Mouse (Mus musculus) ES-CJ7 (cell line): ENCODE measurements at regions not wholly inside any gene's neighbourhood (a gene's known extent, or its start where the extent isn't known, plus 50 kb on each side); places are given as distances from the start of the nearest gene placed in this dataset.
A peak's percentile ranks its signal among the peaks of the same experiment; 100 is the strongest.

Experiments used
- DNase-seq: peaks from one replicate; pipeline ENCODE4 v3.0.0; 2011; ENCODE audit warnings: low read depth, low spot score

GRCm38 (mm10) chr2:70914372-70914771 lies 88.8 kb upstream of the Tlk1 start:
- DNase-seq = no peak

- DNase-seq = no peak
These were observed 83.9 kb upstream of the Tlk1 start for GRCm38 (mm10) chr2:70909401-70909800.

GRCm38 (mm10) chr2:70908579-70908978 lies 83.1 kb upstream of the Tlk1 start:
- DNase-seq = peak; percentile 23

GRCm38 (mm10) chr2:70906216-70906615 lies 80.7 kb upstream of the Tlk1 start:
- DNase-seq = no peak

GRCm38 (mm10) chr2:70904429-70904828 lies 78.9 kb upstream of the Tlk1 start:
- no peak for DNase-seq

GRCm38 (mm10) chr2:70902196-70902595 lies 76.7 kb upstream of the Tlk1 start:
- no peak for DNase-seq

GRCm38 (mm10) chr2:70901479-70901878 lies 76.0 kb upstream of the Tlk1 start:
- no peak for DNase-seq

- no peak for DNase-seq
These were observed 73.5 kb upstream of the Tlk1 start for GRCm38 (mm10) chr2:70899056-70899455.

GRCm38 (mm10) chr2:70898396-70898795 lies 72.9 kb upstream of the Tlk1 start:
- DNase-seq = no peak

- no peak for DNase-seq
These were observed 71.8 kb upstream of the Tlk1 start for GRCm38 (mm10) chr2:70897373-70897772.

GRCm38 (mm10) chr2:70889522-70890100 lies 64.1 kb upstream of the Tlk1 start:
- DNase-seq = no peak

GRCm38 (mm10) chr2:70888840-70889469 lies 63.4 kb upstream of the Tlk1 start:
- no peak for DNase-seq

GRCm38 (mm10) chr2:70886831-70887230 lies 61.3 kb upstream of the Tlk1 start:
- no peak for DNase-seq

GRCm38 (mm10) chr2:70885674-70886073 lies 60.1 kb upstream of the Tlk1 start:
- DNase-seq = no peak

GRCm38 (mm10) chr2:70877333-70878080 lies 52.0 kb upstream of the Tlk1 start:
- DNase-seq = no peak

GRCm38 (mm10) chr2:70876251-70876650 lies 50.7 kb upstream of the Tlk1 start:
- DNase-seq = no peak
